Mouse (Mus musculus): ENCODE data around the gene Plekhf1. TPM values are rescaled to one million over a fixed set of nuclear protein-coding genes. Genes with fewer than 3 reads are reported as not detected.

The Plekhf1 gene
- polyA plus RNA-seq (2021), result 18.4 TPM

DNA sequence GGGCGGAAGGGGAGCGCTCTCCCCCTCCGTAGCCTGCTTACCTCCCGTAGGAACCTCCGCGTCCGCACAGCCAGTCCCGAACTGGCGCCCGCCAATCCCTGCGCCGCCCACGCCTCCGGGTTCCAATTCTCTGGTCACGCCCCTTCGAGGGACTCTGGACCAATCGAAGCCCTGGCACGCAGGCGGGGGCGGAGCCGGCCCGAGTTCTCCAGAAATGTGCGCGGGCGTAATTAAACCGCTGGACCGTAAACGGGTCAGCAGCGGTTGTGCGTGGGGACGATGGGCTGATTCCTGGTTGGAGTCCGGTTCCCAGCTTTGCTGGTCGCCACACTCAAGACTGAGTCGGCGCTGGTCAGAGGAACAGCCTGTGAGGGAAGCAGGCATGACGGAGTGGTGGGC is at the start of gene Plekhf1:
TSS of gene Plekhf1 (minus strand) at position 117 of the 399 bp plus-strand sequence.
- no peak for TF ChIP-seq CTCF (IDR thresholded peaks at IDR 0.05)
- CTCF ChIA-PET, result interaction anchor here (4.6 kb wide), 1 partner anchor 27 kb away, joined by 23 read pairs; no protein-coding TSS in a partner anchor

DNA sequence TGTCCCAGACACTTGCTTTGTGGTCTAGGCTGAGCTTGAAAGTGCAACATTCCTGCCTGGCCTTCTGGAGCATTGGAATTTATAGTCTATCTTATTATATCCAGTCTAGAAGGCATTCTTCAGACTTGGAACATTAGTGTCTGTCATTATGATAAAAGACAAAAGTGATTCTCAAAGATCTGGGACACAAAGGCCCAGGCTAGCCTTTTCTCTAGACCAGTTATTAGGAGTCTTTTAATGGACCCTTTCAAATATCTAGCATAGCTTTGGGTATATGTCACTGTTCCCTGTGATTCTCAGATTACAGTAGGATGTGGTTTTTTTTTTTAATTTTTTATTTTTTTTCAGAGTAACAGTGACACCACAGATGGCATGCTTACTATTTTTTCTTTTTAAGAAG is 44.7 kb upstream of the Plekhf1 start:
- in situ Hi-C loops (cut with MboI; ENCODE audit: low pct_unique_long_range_greater_than_20kb), result no loop called here

More for the DNA sequence above, at the start of gene Plekhf1:
- in situ Hi-C loops (cut with MboI; ENCODE audit: low pct_unique_long_range_greater_than_20kb), result no loop called here
- H3K27me3 ChIP-seq, result no peaks in the 10 kb centered on the region
- POLR2A ChIA-PET, result interaction anchor here (1.5 kb wide), 1 partner anchor 12 kb away, joined by 3 read pairs; no protein-coding TSS in a partner anchor
- peak; percentile 87 for DNase-seq (ENCODE audit: low read depth, low spot score)
- peak; percentile 81 for ATAC-seq

GRCm38 (mm10) chr7:38271859-38272258 is 44.0 kb upstream of the Plekhf1 start:
- in situ Hi-C loops (cut with MboI; ENCODE audit: low pct_unique_long_range_greater_than_20kb), result no loop called here
- peak; percentile 28 for ATAC-seq
- POLR2A ChIA-PET, result interaction anchor here (1.1 kb wide), 2 partner anchors 11 to 45 kb away, joined by 3 to 4 read pairs; no protein-coding TSS in a partner anchor
- CTCF ChIA-PET, result interaction anchor here (1.8 to 3.0 kb wide), 2 partner anchors 71 to 89 kb away, joined by 5 to 16 read pairs; partner anchors contain the start of gene 1600014C10Rik
- no peak for DNase-seq (ENCODE audit: low read depth, low spot score)
- H3K27me3 ChIP-seq, result no peaks in the 10 kb centered on the region
- no peak for TF ChIP-seq CTCF (IDR thresholded peaks at IDR 0.05)

More for the DNA sequence above, 44.7 kb upstream of the Plekhf1 start:
- POLR2A ChIA-PET, result no interaction called here
- CTCF ChIA-PET, result interaction anchor here (1.8 to 3.0 kb wide), 2 partner anchors 71 to 89 kb away, joined by 5 to 16 read pairs; partner anchors contain the start of gene 1600014C10Rik
- no peak for TF ChIP-seq CTCF (IDR thresholded peaks at IDR 0.05)
- no peaks in the 10 kb centered on the region for H3K27me3 ChIP-seq
- ATAC-seq (peak; percentile 24), DNase-seq (ENCODE audit: low read depth, low spot score) (no peak)

GRCm38 (mm10) chr7:38271511-38271811 is 43.6 kb upstream of the Plekhf1 start:
- ChIA-PET POLR2A (interaction anchor here (0.8 to 1.3 kb wide), 4 partner anchors 11 to 89 kb away, joined by 3 to 4 read pairs (median 4); partner anchors contain the start of gene 1600014C10Rik), CTCF (interaction anchor here (1.8 to 3.0 kb wide), 2 partner anchors 70 to 88 kb away, joined by 5 to 16 read pairs; partner anchors contain the start of gene 1600014C10Rik)
- in situ Hi-C loops (cut with MboI; ENCODE audit: low pct_unique_long_range_greater_than_20kb), result no loop called here
- no peaks in the 10 kb centered on the region for H3K27me3 ChIP-seq
- no peak for DNase-seq (ENCODE audit: low read depth, low spot score)
- no peak for TF ChIP-seq CTCF (IDR thresholded peaks at IDR 0.05)
- ATAC-seq, result peak; percentile 52

GRCm38 (mm10) chr7:38270703-38271510 is 43.1 kb upstream of the Plekhf1 start, which contains the start of gene Pop4:
TSS of gene Pop4 (minus strand) at chr7:38271423.
- ChIA-PET CTCF (interaction anchor here (1.3 to 3.0 kb wide), 3 partner anchors 70 to 88 kb away, joined by 5 to 16 read pairs (median 13); partner anchors contain the start of gene 1600014C10Rik), POLR2A (interaction anchor here (0.8 to 1.3 kb wide), 7 partner anchors 10 to 89 kb away, joined by 3 to 4 read pairs (median 3); partner anchors contain the start of gene 1600014C10Rik)
- ATAC-seq (peak; percentile 82), DNase-seq (ENCODE audit: low read depth, low spot score) (no peak)
- no peak for TF ChIP-seq CTCF (IDR thresholded peaks at IDR 0.05)
- in situ Hi-C loops (cut with MboI; ENCODE audit: low pct_unique_long_range_greater_than_20kb), result no loop called here
- H3K27me3 ChIP-seq, result no peaks in the 10 kb centered on the region

GRCm38 (mm10) chr7:38267006-38267680 is 39.3 kb upstream of the Plekhf1 start:
- ATAC-seq (peak; percentile 83), DNase-seq (ENCODE audit: low read depth, low spot score) (no peak)
- CTCF ChIA-PET, result interaction anchor here (0.5 to 5.3 kb wide), 9 partner anchors 11 to 180 kb away, joined by 3 to 43 read pairs (median 4); partner anchors contain the start of gene 1600014C10Rik
- in situ Hi-C loops (cut with MboI; ENCODE audit: low pct_unique_long_range_greater_than_20kb), result loop anchor here (10.0 kb wide), 1 partner anchor 182 kb away; no protein-coding TSS in a partner anchor
- H3K27me3 ChIP-seq, result no peaks in the 10 kb centered on the region
- POLR2A ChIA-PET, result interaction anchor here (0.5 kb wide), 1 partner anchor 106 kb away, joined by 3 read pairs; no protein-coding TSS in a partner anchor
- TF ChIP-seq CTCF (IDR thresholded peaks at IDR 0.05), result peak; percentile 64

GRCm38 (mm10) chr7:38262406-38262805 is 34.6 kb upstream of the Plekhf1 start:
- no peaks in the 10 kb centered on the region for H3K27me3 ChIP-seq
- no peak for ATAC-seq
- ChIA-PET POLR2A (no interaction called here), CTCF (interaction anchor here (0.8 to 2.7 kb wide), 4 partner anchors 11 to 80 kb away, joined by 3 to 10 read pairs (median 6); partner anchors contain the start of gene 1600014C10Rik)
- DNase-seq (ENCODE audit: low read depth, low spot score), result no peak
- no peak for TF ChIP-seq CTCF (IDR thresholded peaks at IDR 0.05)
- in situ Hi-C loops (cut with MboI; ENCODE audit: low pct_unique_long_range_greater_than_20kb), result loop anchor here (5.0 to 10.0 kb wide), 2 partner anchors 70 to 178 kb away; no protein-coding TSS in a partner anchor

DNA sequence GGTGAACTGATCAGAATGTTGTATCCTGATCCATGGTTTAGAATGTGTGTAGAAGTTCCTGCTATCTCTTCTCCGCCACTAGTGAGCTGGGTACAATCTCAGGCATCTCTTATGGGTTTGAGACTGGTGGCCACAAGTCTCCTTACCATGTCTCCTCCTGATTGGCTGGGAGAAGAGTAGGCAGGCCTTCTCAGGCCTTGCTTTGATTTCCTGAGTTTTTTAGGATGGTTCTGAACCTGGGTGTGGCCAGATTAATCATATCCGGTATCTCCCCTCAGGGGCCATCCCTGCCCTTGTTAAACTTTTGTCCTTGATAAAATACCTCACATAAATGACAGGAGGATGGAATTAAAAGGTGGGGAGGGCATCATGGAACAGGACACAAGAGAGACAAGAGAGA is 31.8 kb upstream of the Plekhf1 start:
- POLR2A ChIA-PET, result no interaction called here
- no peak for DNase-seq (ENCODE audit: low read depth, low spot score)
- TF ChIP-seq CTCF (IDR thresholded peaks at IDR 0.05), result no peak
- ATAC-seq, result no peak
- no peaks in the 10 kb centered on the region for H3K27me3 ChIP-seq
- in situ Hi-C loops (cut with MboI; ENCODE audit: low pct_unique_long_range_greater_than_20kb), result loop anchor here (5.0 to 10.0 kb wide), 2 partner anchors 67 to 175 kb away; no protein-coding TSS in a partner anchor
- CTCF ChIA-PET, result no interaction called here

GRCm38 (mm10) chr7:38253441-38253840 is 25.6 kb upstream of the Plekhf1 start:
- no peak for TF ChIP-seq CTCF (IDR thresholded peaks at IDR 0.05)
- ATAC-seq, result no peak
- in situ Hi-C loops (cut with MboI; ENCODE audit: low pct_unique_long_range_greater_than_20kb), result no loop called here
- no peak for DNase-seq (ENCODE audit: low read depth, low spot score)
- H3K27me3 ChIP-seq, result no peaks in the 10 kb centered on the region
- CTCF ChIA-PET, result no interaction called here
- POLR2A ChIA-PET, result no interaction called here
